In the genomic region with DNA sequence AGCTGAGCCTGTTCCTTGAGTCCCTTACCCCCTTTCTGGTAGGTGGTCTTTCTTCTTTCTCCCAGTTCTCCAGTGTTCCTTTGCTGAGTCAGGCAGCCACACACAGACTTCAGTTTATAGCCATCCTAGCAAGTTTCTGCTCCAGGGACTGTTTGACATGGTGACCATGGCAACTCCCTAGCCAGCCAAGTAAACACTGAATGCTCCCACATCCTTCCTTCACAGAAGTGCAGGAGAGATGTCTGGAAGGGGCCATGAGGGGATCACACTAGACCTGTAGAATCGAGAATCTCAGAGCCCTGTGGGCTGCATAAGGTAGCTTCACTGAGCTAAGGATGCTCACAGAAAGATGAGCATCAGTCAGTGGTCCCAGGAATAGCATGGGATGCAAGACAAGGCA, we compare ENCODE assay signal across 11 mouse cellular contexts. TPM values are rescaled to one million over a fixed set of nuclear protein-coding genes. Genes with fewer than 3 reads are reported as not detected.
DNase-seq lines count a peak whose midpoint lies in the region; ATAC-seq and TF ChIP-seq lines count a peak whose summit lies in the region.
"Had no signal": no experiment of that assay in that cellular context is flagged by ENCODE, and none has a peak within 500 bp of the region (broad histone marks: within the 10 kb centered on the region; RNA-seq: fewer than 3 reads in every experiment).

No protein-coding gene starts in this region.

- H3K36me3 ChIP-seq in hindbrain, postnatal 0 days (ENCODE audit: insufficient read depth, low read length), result no peaks in the 10 kb centered on the region
- H3K36me3 ChIP-seq in hindbrain, embryonic 11.5 days (ENCODE audit: control insufficient read depth, insufficient read depth, low read length), result no peaks in the 10 kb centered on the region
- no peaks in the 10 kb centered on the region for H3K36me3 ChIP-seq in lung, embryonic 14.5 days (ENCODE audit: insufficient read depth)
- H3K36me3 ChIP-seq: stomach, embryonic 15.5 days had no signal

- H3K4me3 ChIP-seq in hindbrain, postnatal 0 days (ENCODE audit: low read length), result no peak overlapping the region
- no peak overlapping the region for H3K4me3 ChIP-seq in hindbrain, embryonic 11.5 days (ENCODE audit: low read depth, low read length)
- H3K4me3 ChIP-seq in lung, embryonic 14.5 days (ENCODE audit: low read depth, low read length), result no peak overlapping the region
- H3K4me3 ChIP-seq: forebrain, embryonic 13.5 days; stomach, embryonic 15.5 days had no signal

- H3K9me3 ChIP-seq in hindbrain, postnatal 0 days (ENCODE audit: low read length), result no peaks in the 10 kb centered on the region
- no peaks in the 10 kb centered on the region for H3K9me3 ChIP-seq in hindbrain, embryonic 11.5 days (ENCODE audit: control insufficient read depth, low read length)
- no peaks in the 10 kb centered on the region for H3K9me3 ChIP-seq in lung, embryonic 14.5 days (ENCODE audit: low read depth, low read length)
- H3K9me3 ChIP-seq: forebrain, embryonic 13.5 days; stomach, embryonic 15.5 days had no signal

- WGBS in hindbrain, postnatal 0 days, result 50% methylated on average over 1 of the region's 1 CpGs
- 74% methylated on average over 1 of the region's 1 CpGs for WGBS in hindbrain, embryonic 11.5 days
- WGBS in lung, embryonic 14.5 days, result 21% methylated on average over 1 of the region's 1 CpGs

- H3K4me1 ChIP-seq in hindbrain, postnatal 0 days (ENCODE audit: insufficient read depth, low read length), result no peaks in the 10 kb centered on the region
- no peaks in the 10 kb centered on the region for H3K4me1 ChIP-seq in hindbrain, embryonic 11.5 days (replicated peaks; ENCODE audit: control insufficient read depth, insufficient read depth, low read length)
- no peaks in the 10 kb centered on the region for H3K4me1 ChIP-seq in lung, embryonic 14.5 days (ENCODE audit: insufficient read depth)
- H3K4me1 ChIP-seq: forebrain, embryonic 13.5 days had no signal

- H3K4me2 ChIP-seq in hindbrain, postnatal 0 days (ENCODE audit: low read depth, low read length), result no peak overlapping the region
- no peak overlapping the region for H3K4me2 ChIP-seq in hindbrain, embryonic 11.5 days (replicated peaks; ENCODE audit: low read depth, low read length)
- no peak overlapping the region for H3K4me2 ChIP-seq in lung, embryonic 14.5 days
- H3K4me2 ChIP-seq: forebrain, embryonic 13.5 days; stomach, embryonic 15.5 days had no signal

- H3K9ac ChIP-seq in hindbrain, postnatal 0 days (replicated peaks; ENCODE audit: low read length), result no peak overlapping the region
- H3K9ac ChIP-seq in hindbrain, embryonic 11.5 days (ENCODE audit: low read depth, low read length), result no peak overlapping the region
- no peak overlapping the region for H3K9ac ChIP-seq in lung, embryonic 14.5 days
- H3K9ac ChIP-seq: forebrain, embryonic 13.5 days; liver, postnatal 0 days; stomach, embryonic 15.5 days had no signal

- no peak for TF ChIP-seq CTCF in hindbrain, postnatal 0 days (IDR thresholded peaks at IDR 0.05; ENCODE audit: low read depth)
- TF ChIP-seq CTCF in lung, embryonic 14.5 days (IDR thresholded peaks at IDR 0.05; ENCODE audit: low read depth), result no peak

- peak; percentile 55 for DNase-seq in hindbrain, postnatal 0 days (ENCODE audit: low spot score)
- no peak for DNase-seq in hindbrain, embryonic 11.5 days (ENCODE audit: low spot score)
- peak; percentile 43 for DNase-seq in lung, embryonic 14.5 days
- no peak for DNase-seq in lung, adult 18-20 months
- DNase-seq in Muller cell, postnatal 12 days (ENCODE audit: inconsistent ontology term), result peak; percentile 35
- peak; percentile 44 for DNase-seq in brain, adult 2 months (ENCODE audit: low read depth, low spot score)
- DNase-seq in liver, result no peak
- DNase-seq: cerebellum, adult 8-10 months; liver, postnatal 0 days had no signal

- H3K27me3 ChIP-seq in hindbrain, postnatal 0 days (ENCODE audit: insufficient read depth, low read length), result no peaks in the 10 kb centered on the region
- no peaks in the 10 kb centered on the region for H3K27me3 ChIP-seq in hindbrain, embryonic 11.5 days (ENCODE audit: control insufficient read depth, insufficient read depth, low read length)
- H3K27me3 ChIP-seq in lung, embryonic 14.5 days (ENCODE audit: insufficient read depth, low read length), result no peaks in the 10 kb centered on the region
- H3K27me3 ChIP-seq: forebrain, embryonic 13.5 days; stomach, embryonic 15.5 days had no signal

- no peak overlapping the region for H3K27ac ChIP-seq in hindbrain, postnatal 0 days
- no peak overlapping the region for H3K27ac ChIP-seq in hindbrain, embryonic 11.5 days (ENCODE audit: low read depth, low read length)
- no peak overlapping the region for H3K27ac ChIP-seq in lung, embryonic 14.5 days (ENCODE audit: low read depth)
- H3K27ac ChIP-seq: forebrain, embryonic 13.5 days; stomach, embryonic 15.5 days had no signal

- ATAC-seq in hindbrain, postnatal 0 days, result 0 out of 2 replicates have a peak, but pooled peaks have one; percentile 35
- no peak for ATAC-seq in hindbrain, embryonic 11.5 days (ENCODE audit: low FRiP score)
- no peak for ATAC-seq in lung, embryonic 14.5 days (ENCODE audit: insufficient read depth)
- ATAC-seq: forebrain, embryonic 13.5 days; liver, postnatal 0 days had no signal

RNA-seq across cellular contexts. Expression of a gene that starts 33.3 kb away (rescaled TPM):
- total RNA-seq in hindbrain, postnatal 0 days (2014; rRNA removed), result 19.0 and 22.7 TPM in 2 replicates
- 15.3 and 15.8 TPM in 2 replicates for polyA plus RNA-seq in hindbrain, postnatal 0 days (2015; fragmentation: Nextera tagmentation; extraction: Ambion mirVana)
- 4.1 and 5.2 TPM in 2 replicates for polyA plus RNA-seq in hindbrain, embryonic 11.5 days (2014; fragmentation: Nextera tagmentation; extraction: Ambion mirVana)
- 18.0 and 18.2 TPM in 2 replicates for polyA plus RNA-seq in lung, embryonic 14.5 days (2014; fragmentation: Nextera tagmentation; extraction: Ambion mirVana)

Comparison
In these comparisons a context has a peak if more than half of its experiments do, and no peak if none do; other contexts are left out.
1. DNase-seq: peak in hindbrain, postnatal 0 days (single experiment), lung, embryonic 14.5 days (single experiment), Muller cell, postnatal 12 days (single experiment) and brain, adult 2 months (single experiment); none in hindbrain, embryonic 11.5 days (single experiment), lung, adult 18-20 months (0 of 2) and liver (single experiment).